Mouse (Mus musculus): ENCODE measurements at regions not wholly inside any gene's neighbourhood (a gene's known extent, or its start where the extent isn't known, plus 50 kb on each side); places are given as distances from the start of the nearest gene placed in this dataset.
"Not testable (repeated sequence)": the region's sequence is repeated elsewhere in the genome, so short reads cannot be mapped to it uniquely, and the experiment has no call there.

DNA sequence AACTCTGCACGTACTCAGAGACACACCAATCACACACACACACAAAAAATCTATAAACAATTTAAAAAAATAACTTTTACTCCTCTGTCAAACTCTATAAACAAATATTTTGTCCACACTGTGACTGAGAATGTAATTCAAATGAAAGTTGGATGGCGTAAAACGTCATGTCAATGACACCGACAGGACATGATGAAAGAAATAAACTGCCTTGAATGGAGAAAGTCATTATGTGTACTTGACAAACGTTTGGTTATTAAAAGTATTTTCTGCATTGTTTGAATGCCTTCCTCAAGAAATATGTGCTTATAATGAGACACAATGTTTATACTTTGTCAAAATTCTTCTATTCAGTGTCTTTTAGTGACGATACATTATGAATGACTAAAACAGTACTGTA, 1171.6 kb upstream of the Pcdh20 start:
- Histone ChIP-seq H3K4me2 (ENCODE audit: low read depth, low read length) (no peak overlapping the region), H3K27ac (no peak overlapping the region), H3K36me3 (ENCODE audit: insufficient read depth, low read length) (no peaks in the 10 kb centered on the region), H3K4me3 (ENCODE audit: low read length) (no peak overlapping the region), H3K4me1 (ENCODE audit: insufficient read depth, low read length) (no peaks in the 10 kb centered on the region), H3K9ac (replicated peaks; ENCODE audit: low read length) (no peak overlapping the region), H3K27me3 (ENCODE audit: insufficient read depth, low read length) (no peaks in the 10 kb centered on the region), H3K9me3 (ENCODE audit: low read length) (no peaks in the 10 kb centered on the region)
- TF ChIP-seq CTCF (IDR thresholded peaks at IDR 0.05; ENCODE audit: low read depth) = no peak
- DNase-seq (ENCODE audit: low spot score) = no peak
- WGBS = 83% methylated on average over 6 of the region's 6 CpGs
- no peak for ATAC-seq

GRCm38 (mm10) chr14:89639322-89639721, 1168.1 kb upstream of the Pcdh20 start:
- no peak for DNase-seq (ENCODE audit: low spot score)
- H3K9ac ChIP-seq (replicated peaks; ENCODE audit: low read length) = no peak overlapping the region
- ATAC-seq = no peak
- no peak for TF ChIP-seq CTCF (IDR thresholded peaks at IDR 0.05; ENCODE audit: low read depth)
- no peak overlapping the region for H3K4me3 ChIP-seq (ENCODE audit: low read length)
- H3K36me3 ChIP-seq (ENCODE audit: insufficient read depth, low read length) = no peaks in the 10 kb centered on the region
- no peaks in the 10 kb centered on the region for H3K9me3 ChIP-seq (ENCODE audit: low read length)
- H3K4me1 ChIP-seq (ENCODE audit: insufficient read depth, low read length) = no peaks in the 10 kb centered on the region
- 76% methylated on average over 6 of the region's 6 CpGs for WGBS
- no peak overlapping the region for H3K27ac ChIP-seq
- H3K4me2 ChIP-seq (ENCODE audit: low read depth, low read length) = no peak overlapping the region
- H3K27me3 ChIP-seq (ENCODE audit: insufficient read depth, low read length) = no peaks in the 10 kb centered on the region

DNA sequence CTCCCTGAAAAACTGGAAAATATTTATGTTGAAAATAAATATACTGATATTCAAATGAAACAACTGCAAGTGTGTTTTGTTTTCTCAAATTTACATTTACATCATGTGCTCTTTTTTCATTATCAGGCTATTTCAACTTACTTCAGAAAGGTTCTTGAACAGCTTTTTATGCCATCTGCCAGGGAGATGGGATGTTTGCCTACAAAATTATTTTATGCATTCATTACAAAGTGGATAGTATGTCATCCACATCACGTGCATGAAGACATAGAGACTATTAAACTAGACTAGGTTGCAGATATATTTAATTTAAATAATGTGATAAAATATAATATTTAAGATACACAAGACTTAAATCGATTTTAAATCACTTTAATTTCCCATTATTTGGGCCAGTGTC, 1165.5 kb upstream of the Pcdh20 start:
- no peak overlapping the region for H3K27ac ChIP-seq
- no peak for TF ChIP-seq CTCF (IDR thresholded peaks at IDR 0.05; ENCODE audit: low read depth)
- no peaks in the 10 kb centered on the region for H3K27me3 ChIP-seq (ENCODE audit: insufficient read depth, low read length)
- no peaks in the 10 kb centered on the region for H3K36me3 ChIP-seq (ENCODE audit: insufficient read depth, low read length)
- no peak overlapping the region for H3K9ac ChIP-seq (replicated peaks; ENCODE audit: low read length)
- no peaks in the 10 kb centered on the region for H3K9me3 ChIP-seq (ENCODE audit: low read length)
- DNase-seq (ENCODE audit: low spot score) (no peak), ATAC-seq (no peak)
- 60% methylated on average over 2 of the region's 2 CpGs for WGBS
- no peak overlapping the region for H3K4me3 ChIP-seq (ENCODE audit: low read length)
- H3K4me2 ChIP-seq (ENCODE audit: low read depth, low read length) = no peak overlapping the region
- H3K4me1 ChIP-seq (ENCODE audit: insufficient read depth, low read length) = no peaks in the 10 kb centered on the region

- Histone ChIP-seq H3K36me3 (ENCODE audit: insufficient read depth, low read length) (no peaks in the 10 kb centered on the region), H3K4me2 (ENCODE audit: low read depth, low read length) (no peak overlapping the region), H3K27me3 (ENCODE audit: insufficient read depth, low read length) (no peaks in the 10 kb centered on the region), H3K9me3 (ENCODE audit: low read length) (no peaks in the 10 kb centered on the region), H3K27ac (no peak overlapping the region), H3K4me1 (ENCODE audit: insufficient read depth, low read length) (no peaks in the 10 kb centered on the region), H3K9ac (replicated peaks; ENCODE audit: low read length) (no peak overlapping the region), H3K4me3 (ENCODE audit: low read length) (no peak overlapping the region)
- DNase-seq (ENCODE audit: low spot score) (no peak), ATAC-seq (no peak)
- no peak for TF ChIP-seq CTCF (IDR thresholded peaks at IDR 0.05; ENCODE audit: low read depth)
- 48% methylated on average over 1 of the region's 1 CpGs for WGBS
Observed at GRCm38 (mm10) chr14:89634559-89635124, 1163.4 kb upstream of the Pcdh20 start.

DNA sequence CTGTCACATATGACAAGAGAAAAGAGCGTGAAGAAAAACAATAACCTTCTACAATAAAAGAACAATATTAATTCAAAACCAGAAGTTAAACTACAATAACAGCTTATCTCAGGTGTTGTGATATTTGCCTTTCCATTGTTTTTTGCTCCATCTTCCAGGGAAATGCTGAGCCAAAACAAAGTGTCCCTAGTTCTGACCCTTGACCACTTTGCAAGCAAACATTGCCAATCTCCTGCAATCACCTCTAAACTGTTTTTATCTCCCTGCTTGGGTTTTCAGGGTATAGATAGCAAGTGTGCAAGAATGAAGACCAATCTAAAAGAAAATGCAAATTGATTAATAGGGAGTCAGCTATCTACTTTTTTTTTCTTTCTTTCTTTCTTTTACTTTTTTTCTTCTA, 1162.5 kb upstream of the Pcdh20 start:
- TF ChIP-seq CTCF (IDR thresholded peaks at IDR 0.05; ENCODE audit: low read depth) = no peak
- 88% methylated on average over 1 of the region's 1 CpGs for WGBS

GRCm38 (mm10) chr14:89610670-89611069, 1139.5 kb upstream of the Pcdh20 start:
- Histone ChIP-seq H3K4me1 (ENCODE audit: insufficient read depth, low read length) (no peaks in the 10 kb centered on the region), H3K9me3 (ENCODE audit: low read length) (no peaks in the 10 kb centered on the region), H3K27me3 (ENCODE audit: insufficient read depth, low read length) (no peaks in the 10 kb centered on the region), H3K36me3 (ENCODE audit: insufficient read depth, low read length) (no peaks in the 10 kb centered on the region), H3K4me3 (ENCODE audit: low read length) (no peak overlapping the region), H3K4me2 (ENCODE audit: low read depth, low read length) (no peak overlapping the region), H3K9ac (replicated peaks; ENCODE audit: low read length) (no peak overlapping the region), H3K27ac (no peak overlapping the region)
- ATAC-seq (no peak), DNase-seq (ENCODE audit: low spot score) (no peak)
- WGBS = 74% methylated on average over 2 of the region's 2 CpGs
- no peak for TF ChIP-seq CTCF (IDR thresholded peaks at IDR 0.05; ENCODE audit: low read depth)

More for the DNA sequence above, 1162.5 kb upstream of the Pcdh20 start:
- no peaks in the 10 kb centered on the region for H3K36me3 ChIP-seq (ENCODE audit: insufficient read depth, low read length)
- ATAC-seq (no peak), DNase-seq (ENCODE audit: low spot score) (no peak)
- no peak overlapping the region for H3K9ac ChIP-seq (replicated peaks; ENCODE audit: low read length)
- H3K27me3 ChIP-seq (ENCODE audit: insufficient read depth, low read length) = no peaks in the 10 kb centered on the region
- H3K4me2 ChIP-seq (ENCODE audit: low read depth, low read length) = no peak overlapping the region
- no peaks in the 10 kb centered on the region for H3K9me3 ChIP-seq (ENCODE audit: low read length)
- H3K4me3 ChIP-seq (ENCODE audit: low read length) = no peak overlapping the region
- H3K27ac ChIP-seq = no peak overlapping the region
- H3K4me1 ChIP-seq (ENCODE audit: insufficient read depth, low read length) = no peaks in the 10 kb centered on the region

DNA sequence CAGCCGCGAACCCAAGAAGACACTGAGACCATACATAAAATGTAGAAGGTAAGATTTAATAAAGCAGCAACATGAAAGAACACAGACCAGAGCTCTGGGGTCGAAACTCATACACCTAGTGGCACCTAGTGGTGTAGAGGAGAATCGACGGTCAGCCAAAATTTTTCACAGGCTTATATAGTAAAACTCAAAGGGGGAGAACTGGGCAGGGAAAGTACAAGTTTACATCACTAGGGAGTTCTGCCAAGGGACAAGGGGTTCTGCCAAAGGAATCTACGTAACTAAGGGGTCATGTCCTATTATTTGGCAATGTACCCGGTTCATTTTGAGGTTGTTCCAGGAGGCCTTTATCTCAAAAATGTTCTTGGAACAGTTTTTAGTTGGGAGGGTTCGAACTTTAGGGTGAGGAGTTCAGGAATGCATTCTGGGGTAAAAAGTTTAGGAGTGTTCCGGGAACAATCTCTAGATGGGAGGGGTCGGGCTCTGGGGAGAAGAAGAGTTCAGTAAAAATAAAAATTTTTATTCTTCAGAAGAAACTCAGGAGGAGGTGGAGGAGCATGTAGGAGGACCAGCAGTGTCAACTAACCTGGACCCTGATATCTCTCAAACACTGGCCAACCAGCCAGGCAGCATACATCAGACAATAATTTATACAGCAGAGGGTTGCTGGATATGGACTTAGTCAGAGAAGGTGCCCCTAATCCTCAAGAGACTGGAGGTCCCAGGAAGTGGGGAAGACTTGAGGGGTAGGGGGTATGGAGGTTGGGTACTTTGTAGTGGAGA, 1138.7 kb upstream of the Pcdh20 start:
- H3K4me2 ChIP-seq (ENCODE audit: low read depth, low read length); H3K27me3 ChIP-seq (ENCODE audit: insufficient read depth, low read length); H3K27ac ChIP-seq; H3K36me3 ChIP-seq (ENCODE audit: insufficient read depth, low read length); H3K9ac ChIP-seq (replicated peaks; ENCODE audit: low read length); ATAC-seq; H3K4me1 ChIP-seq (ENCODE audit: insufficient read depth, low read length); DNase-seq (ENCODE audit: low spot score); H3K9me3 ChIP-seq (ENCODE audit: low read length); H3K4me3 ChIP-seq (ENCODE audit: low read length): not testable (repeated sequence)
- WGBS = 50% methylated on average over 8 of the region's 10 CpGs
